Mouse (Mus musculus) megakaryocyte progenitor cell, adult 5-6 weeks (primary cell): ENCODE data around the gene Tkfc. TPM values are rescaled to one million over a fixed set of nuclear protein-coding genes. Genes with fewer than 3 reads are reported as not detected.
"Not testable (repeated sequence)": the region's sequence is repeated elsewhere in the genome, so short reads cannot be mapped to it uniquely, and the experiment has no call there.

Experiments
- ATAC-seq: replicated peaks from 2 replicates; pipeline ENCODE4 v1.8.0; 2016; ENCODE audit warnings: mild to moderate bottlenecking, moderate TSS enrichment, inconsistent platforms; ENCODE audit not compliant: poor library complexity
- total RNA-seq, 2 experiments: library from RNA; stranded (forward) in 1 of 2; stranded (reverse) in 1 of 2; fragments of 157-497, 149-512 nt in 1 of 2; fragments of 200-1000 nt in 1 of 2; gene quantifications; 2 replicates each; pipeline versions ENCODE4 v1.2.3 to v1.2.4; 2015 to 2017

The Tkfc gene
- total RNA-seq, 2 experiments from 2014 or later: 5.5 to 11.1 TPM

DNA sequence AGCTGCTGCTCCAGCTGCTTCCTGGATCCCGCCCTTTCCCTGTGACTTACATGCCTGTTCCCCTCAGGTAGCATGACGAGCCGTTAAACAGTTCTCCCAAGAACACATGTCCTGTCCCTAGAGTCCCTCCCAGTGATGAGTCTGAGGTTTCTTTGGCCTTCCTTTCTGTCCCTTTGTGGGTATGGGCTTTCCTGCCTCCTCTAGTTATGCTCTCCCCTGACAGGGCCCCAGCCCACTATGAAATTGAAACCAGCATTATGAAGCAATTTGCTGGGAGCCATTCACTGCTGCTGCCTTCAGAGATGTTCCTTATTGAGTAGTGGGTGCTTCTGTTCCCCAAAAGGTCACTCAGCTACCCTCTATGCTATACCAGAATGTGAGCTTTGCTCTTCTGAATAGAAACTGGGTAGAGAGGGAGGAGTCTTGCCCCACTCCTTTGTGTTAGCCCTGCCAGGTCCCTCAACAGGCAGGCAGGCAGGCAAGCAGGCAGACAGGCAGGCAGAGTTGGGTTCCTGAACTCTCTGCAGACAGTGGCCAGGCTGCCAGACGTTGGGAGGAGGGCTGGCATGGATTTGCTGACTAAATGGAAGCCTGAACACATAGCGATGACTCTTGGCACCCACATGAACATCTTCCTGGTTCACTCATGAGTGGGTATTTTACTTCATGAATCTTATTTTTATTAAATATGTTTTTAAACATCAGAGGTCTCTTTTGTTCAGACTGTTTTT is 16.2 kb downstream of the Tkfc start:
- ATAC-seq: peak; percentile 87

DNA sequence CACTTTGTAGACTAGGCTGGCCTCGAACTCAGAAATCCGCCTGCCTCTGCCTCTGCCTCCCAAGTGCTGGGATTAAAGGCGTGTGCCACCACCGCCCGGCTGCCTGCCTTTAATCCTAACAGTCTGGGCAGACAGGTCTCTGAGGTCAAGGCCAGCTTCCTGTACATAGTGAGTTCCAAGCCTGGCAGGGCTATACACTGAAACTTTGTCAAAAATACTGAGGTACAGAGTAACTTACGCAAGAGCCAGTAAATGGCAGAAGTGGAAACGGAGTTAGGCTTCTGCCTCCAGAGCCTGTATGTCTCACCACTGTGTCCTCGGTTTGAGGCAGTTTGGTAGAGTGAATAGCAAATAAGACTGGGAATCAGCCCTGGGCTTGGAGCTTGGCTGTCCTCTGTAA is 18.2 kb downstream of the Tkfc start:
- ATAC-seq: peak; percentile 54

DNA sequence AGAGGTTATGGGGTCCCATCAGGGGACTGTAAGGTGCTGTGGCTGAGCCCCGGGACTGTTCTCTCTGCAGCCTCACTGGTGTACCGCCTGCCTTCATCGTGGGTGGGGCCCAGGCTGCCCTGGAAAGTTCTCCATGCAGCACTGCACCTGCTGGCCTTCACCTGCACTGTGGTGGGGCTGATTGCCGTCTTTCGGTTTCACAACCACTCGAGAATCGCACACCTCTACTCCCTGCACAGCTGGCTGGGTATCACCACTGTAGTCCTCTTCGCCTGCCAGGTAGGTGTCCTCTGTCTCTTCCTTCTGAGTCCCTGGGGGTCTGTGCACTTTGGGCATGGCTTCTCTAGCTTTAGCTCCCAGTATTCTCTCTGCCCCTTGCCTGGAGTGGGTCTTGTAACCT is 20.3 kb downstream of the Tkfc start:
- no peak for ATAC-seq

DNA sequence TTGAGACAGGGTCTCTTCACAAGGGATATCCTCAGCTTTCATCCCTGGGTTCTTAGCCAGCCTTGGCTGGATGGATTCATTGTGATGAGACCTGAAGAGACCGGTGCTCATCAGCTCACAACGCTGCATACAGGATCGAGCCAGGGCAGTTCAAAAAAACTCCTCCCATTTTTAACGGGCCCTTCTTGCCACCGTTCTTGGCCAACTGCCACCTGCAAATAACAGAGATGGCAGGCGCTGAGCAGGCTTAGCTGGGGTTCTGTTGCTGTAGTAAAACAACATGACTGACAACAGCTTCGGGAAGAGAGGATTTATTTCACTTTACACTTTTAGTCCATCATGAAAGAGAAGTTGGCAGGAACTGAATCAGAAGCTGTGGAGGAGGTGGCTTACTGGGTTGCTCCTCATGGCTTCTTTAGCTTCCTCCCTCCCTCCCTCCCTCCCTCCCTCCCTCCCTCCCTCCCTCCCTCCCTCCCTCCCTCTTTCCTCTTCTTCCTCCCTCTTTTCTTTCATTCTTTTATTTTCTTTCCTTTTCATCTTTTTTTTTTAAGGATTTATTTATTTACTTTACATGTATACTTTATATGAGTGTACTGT is 21.8 kb downstream of the Tkfc start:
- ATAC-seq: peak; percentile 53

DNA sequence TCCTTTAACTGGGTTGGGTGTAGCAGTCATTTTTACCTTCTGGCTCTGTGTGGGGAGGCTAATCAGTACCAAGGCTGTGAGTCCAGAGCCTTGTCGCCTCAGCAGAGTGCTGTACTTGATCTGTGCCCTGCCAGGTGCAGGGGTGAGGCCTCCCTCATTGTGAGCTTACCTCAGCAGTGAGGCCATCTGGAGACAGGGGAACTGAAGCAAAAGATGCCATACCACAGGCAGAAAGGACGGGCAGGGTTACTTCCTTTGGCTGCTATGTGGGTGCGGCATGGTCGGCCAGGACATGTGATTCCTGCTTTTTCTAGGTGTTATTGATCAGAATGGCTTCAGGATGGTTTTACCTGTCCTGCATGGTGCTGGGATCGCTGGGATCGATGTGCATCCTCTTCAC is 23.5 kb downstream of the Tkfc start:
- ATAC-seq: no peak; the same call in 1 of the 2 replicates

DNA sequence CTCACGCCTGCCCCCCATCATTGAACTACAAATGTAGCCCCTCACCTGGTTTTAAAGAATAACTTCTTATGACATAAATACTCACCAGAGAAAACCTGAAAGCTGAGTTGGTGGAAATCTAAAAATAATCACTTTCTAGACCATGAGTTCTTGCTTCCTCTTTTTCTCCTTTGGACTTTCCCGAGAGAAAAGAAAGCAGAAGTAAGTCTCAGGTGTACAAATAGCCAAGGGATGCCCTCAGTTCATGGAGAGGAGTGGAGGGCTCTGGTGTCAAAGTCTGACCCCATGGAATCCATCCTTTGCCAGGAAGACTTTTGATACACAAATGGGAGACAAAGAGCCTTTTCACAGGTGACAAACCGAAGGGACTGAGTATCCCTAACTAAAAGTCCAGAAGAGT is 24.7 kb downstream of the Tkfc start:
- ATAC-seq: no peak; the same call in 1 of the 2 replicates

DNA sequence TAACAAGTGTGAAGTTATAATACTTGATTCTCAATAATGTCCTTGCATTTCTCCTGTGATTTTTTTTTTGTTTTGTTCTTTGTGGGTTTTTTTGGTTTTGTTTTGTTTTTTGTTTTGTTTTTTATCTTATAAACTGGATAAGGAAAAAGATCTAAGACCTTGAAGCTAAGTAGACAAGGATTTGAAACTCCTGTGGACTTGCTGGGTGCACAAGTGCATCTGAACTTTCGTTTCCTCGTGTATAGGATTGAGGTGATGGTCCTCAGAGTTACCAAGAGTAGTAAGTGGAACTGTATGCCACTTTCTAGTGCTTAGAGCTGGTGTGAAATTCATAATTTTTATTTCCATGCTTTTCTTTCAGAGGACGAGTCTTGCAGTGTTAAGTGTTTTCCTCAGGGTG is 25.4 kb downstream of the Tkfc start:
- ATAC-seq: no peak

DNA sequence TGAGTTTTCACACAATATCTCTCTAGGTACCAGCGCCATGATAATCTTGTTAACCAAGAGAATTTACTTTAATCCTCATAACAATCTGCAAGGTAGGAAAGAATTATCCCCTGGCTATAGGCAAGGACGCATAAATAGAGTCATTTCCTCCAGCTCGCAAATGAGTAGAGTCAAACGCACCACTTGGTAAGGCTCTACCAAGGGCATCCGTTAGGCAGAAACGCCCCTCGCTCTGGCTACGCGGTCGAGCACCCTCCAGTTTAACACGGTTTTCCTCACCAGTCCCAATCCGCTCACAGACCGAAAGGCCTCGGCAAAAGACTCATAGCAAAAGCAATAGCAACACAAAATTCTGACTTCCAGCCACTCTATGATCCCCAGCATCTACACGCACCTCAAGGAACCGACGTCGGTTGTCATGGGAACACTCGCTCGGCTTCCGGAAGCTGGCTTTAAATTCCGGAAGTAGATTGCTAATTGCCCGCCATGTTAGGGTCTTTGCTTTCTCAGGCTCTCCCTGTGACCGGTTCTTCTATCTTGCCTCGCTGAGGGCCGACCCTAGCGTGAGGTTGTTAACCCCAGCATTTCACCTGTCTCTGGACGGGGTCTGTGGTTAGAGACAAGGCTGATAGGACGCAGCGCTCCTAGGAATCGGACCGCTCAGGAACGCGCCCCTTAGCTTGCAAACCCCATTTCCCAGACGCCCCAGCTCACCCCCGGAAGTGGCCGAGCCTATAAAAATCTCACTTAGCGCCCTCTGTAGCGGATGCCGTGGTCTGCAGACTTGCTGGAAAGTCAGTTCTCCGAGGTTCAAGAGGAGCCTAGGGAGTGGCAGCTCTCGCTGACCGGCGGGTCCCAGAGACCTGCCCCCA is 28.5 kb downstream of the Tkfc start, which contains the start of the genes Cyb561a3 and Tmem138:
Gene Cyb561a3, plus strand, starts transcription at position 483 of the 872 bp plus-strand sequence.
Gene Tmem138, minus strand, starts transcription at position 673 of the 872 bp plus-strand sequence.
- peak; percentile 91 for ATAC-seq

DNA sequence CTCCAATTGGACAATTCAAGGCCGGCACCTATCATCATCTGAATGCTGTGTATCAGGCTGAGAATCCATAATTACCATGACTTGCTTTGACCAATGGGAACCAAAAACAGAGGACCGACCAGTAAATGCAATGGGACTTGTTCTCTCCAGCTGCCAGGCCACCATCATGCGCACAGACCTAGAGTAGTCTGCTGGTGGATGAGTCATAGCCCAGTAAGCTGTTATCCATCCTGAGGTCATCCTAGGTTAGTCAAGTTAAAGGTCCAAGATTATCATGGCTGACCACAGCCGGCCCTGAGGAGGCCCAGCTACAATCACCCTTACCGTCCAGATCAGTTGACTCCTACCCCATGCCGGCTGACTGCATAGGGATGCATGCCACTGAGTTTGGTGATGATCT is 35.8 kb downstream of the Tkfc start:
- ATAC-seq: no peak

DNA sequence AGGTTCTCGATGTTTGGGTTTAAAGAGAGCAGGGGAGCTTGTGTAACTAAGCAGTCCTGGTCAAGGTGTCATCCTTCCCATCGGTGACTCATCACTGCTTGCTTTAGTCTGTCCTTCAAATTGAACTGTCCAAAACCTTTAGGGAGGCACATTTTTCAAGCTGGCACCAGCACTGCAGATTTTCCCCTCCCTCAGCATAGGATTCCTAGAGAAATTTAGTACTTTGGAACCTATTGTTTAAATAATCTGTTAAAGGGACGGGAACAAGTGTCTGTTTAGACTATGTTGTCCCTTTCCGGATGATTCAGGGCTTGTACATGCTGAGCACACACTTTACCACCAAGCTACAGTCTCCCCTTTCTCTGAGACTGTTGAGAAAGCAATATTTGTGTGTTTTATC is 40.2 kb downstream of the Tkfc start:
- ATAC-seq: no peak

DNA sequence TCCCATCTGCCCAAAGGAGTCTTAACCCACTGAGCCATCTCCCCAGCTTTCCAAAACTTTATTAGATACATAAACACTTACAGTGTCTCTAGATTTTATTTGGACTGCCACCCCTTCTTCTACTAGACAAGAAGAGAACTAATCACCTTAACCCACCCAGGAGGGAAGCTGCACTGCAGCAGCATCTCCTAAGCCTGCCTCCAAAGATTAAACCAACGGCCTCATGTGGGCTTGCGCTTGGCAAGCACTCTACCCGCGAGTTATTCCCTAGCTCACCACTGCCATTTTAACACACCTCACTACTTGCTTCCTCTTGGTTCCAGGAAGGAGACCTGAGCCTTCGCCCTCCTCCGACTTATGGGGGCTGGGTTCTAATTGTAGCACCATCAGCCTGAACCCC is 41.2 kb downstream of the Tkfc start:
- ATAC-seq: peak; percentile 73

DNA sequence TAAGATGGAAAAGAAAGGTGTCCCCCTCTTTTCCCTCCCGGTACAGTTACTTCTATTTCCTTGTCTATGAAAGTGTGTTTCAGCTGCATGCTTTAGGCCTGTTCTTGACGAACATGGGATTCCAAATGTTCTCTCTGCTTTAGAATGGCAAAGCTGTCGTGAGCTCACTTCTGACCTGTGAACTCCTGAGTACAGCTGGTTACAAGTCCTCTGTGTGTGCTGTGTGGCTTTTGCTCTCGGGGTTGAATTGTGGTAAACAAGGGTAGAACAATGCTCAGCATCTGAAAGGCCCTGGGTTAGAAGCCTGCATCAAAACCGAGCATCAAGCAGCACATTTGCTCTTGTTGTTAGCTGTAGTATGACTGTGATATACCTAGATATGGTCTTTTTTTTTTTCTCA is 43.1 kb downstream of the Tkfc start:
- no peak for ATAC-seq

DNA sequence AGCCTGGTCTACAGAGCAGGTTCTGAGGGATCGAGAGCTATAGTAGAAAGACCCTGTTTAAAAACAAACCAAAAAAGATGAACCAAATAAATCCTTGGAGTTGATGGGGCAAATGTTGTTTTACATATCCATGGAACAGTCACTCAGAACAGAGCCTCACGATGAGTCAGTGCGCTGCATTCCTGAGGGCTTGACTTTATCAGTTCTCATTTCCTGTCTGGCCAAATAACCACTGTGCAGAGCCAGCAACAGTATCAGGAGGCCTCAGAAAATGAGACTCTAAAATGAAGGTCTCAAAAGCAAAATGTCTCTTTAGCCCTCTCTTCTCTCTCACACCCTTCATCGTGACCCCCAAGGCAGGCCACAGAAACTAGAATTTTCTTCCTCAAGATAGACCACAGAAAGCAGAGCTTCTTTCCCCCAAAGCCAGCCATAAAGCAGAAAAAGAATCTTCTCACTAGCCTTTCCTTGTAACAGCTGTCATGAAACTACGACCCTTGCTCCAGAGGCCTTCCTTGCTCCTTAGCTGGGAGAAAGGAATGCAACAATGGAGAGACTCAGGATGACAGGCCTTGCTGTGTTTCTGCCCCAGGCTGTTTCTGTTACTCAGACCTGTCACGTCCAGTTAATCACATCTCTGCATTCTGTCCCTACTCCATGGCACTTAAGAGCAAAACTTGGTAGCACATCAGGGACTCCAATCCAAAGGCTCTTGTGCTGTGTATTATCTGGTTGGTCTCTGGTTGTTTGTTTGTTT is 43.7 kb downstream of the Tkfc start:
- no peak for ATAC-seq

DNA sequence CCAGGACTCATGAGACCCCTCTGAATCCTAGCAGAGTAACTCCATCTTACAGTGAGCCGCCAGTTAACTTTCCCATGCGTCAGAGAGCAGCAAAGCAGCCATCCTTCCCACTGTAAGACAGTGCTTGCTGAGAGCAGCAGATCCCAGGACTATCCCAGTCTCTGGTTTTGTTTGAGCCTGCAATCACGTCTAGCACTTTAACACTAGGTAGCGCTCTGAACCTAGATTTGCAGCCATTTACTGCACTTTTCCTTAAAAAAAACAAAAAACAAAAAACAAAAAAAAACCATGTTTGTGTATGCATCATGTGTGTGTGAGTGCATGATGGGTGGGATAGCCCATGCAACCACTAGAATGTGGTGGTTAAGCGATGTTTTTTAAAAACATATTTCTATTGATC is 45.3 kb downstream of the Tkfc start:
- no peak for ATAC-seq

DNA sequence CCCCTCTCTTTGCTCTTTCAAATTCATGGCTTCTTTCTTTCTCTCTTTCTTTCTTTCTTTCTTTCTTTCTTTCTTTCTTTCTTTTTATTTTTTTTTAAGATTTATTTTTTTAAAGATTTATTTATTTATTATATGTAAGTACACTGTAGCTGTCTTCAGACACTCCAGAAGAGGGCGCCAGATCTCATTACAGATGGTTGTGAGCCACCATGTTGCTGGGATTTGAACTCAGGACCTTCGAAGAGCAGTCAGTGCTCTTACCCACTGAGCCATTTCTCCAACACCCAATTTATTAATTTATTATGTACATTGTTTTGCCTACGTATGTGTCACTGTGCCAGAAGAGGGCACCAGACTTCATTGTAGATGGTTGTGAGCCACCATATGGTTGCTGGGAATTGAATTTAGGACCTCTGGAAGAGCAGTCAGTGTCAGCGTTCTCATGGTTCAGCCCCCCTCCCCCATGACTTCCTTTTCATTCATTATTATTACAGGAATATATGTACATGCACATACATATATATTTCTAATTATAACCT is 47.5 kb downstream of the Tkfc start:
- ATAC-seq: not testable (repeated sequence)

DNA sequence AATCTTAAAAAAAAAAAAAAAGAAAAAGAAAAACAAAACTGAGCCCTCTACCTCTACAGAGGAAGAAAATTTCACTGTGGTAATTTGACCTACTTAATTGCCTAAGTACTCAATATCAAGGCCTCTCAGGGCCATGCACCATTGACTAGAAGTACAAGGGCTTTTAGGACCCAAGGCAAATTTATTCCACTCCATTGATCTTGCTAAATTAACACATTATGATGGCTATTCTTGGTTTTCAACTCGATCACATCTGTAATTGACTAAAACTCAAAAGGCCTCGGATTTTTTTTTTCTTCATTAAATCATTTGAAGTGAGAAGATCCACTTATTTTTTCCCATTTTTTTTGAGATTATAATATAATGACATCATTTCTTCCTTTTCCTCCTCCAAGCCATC is 48.0 kb downstream of the Tkfc start:
- ATAC-seq: no peak

DNA sequence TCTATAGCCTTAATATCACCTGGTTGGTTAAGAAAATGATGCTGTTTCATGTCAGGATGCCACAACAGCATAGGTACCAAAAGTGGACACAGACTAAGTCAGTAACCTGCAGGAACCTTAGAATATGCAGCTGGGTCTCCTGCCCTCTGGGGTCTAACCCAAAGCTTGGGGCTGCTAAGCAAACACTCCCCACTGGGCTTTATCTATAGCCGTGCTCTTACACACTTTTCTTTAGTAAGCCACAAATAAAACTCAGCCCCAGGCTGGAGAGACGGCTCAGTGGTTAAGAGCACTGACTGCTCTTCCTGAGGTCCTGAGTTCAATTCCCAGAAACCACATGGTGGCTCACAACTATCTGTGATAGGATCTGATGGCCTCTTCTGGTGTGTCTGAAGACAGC is 48.5 kb downstream of the Tkfc start:
- ATAC-seq: no peak

DNA sequence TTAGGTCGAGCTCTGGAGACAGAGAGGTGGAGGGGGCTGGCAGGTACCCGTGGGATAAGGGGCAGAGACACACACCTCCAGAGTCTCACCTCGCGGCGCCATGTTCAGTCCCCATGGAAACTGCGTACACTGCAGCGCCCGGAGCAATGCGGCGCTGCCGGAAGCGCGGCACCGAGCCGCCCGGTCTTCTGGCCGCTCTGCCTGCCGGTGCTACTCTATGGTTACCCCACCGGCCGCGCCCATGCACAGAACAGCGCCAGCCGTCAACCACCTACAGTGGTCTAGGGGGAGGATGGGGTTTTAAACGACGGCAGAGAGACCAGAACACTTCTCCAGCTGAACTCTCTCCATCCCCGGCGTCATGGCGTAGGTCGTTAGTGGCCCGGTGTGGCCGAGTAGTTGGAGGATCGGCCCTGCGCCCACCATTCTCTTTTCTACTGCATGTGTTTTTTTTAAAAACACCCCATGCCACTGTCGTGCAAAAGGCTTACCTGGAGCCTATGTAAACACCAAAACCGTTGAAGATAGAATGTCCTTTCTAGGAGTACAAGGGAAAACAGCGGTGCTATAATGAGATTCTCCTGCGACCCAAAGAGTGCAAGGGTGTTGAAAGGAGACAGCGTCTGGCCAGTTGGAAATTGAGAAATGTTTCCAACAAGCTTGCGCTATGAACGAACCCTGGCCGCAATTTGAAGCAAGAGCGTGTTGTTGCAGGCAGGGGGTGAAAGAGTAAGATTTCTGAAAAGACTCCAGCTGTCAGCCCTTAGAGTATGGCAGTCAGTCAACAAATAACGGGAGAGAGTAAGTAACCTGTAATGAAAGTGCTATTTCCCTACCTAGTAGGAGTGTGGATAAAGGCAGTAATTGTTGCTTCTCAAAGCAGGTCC is 49.6 kb downstream of the Tkfc start, which contains the start of gene Tmem216:
Gene Tmem216, minus strand, starts transcription at position 615 of the 887 bp plus-strand sequence.
- peak; percentile 97 for ATAC-seq

DNA sequence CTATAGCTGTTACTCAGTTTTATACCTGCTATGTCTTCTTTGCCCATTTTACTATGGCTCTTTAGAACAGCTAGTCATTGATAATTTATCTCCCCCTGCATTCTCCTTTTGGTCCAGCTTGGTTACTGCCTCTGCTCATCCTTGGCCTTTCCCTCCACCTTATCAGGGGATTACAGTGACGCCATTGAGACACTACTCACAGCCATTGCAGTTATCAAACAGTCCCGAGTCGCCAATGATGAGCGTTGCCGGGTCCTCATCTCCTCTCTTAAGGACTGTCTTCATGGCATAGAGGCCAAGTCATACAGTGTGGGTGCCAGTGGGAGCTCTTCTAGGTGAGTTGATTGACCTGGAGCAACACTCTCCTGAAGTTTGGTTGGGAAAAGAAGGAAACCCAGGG is 66.0 kb downstream of the Tkfc start:
- peak; percentile 39; the same call in 1 of the 2 replicates for ATAC-seq
